In genomic region chr8:93661739-93662138, GRCm38 (mm10) we compare ENCODE assay signal across 8 mouse cellular contexts.
DNase-seq lines count a peak whose midpoint lies in the region; ATAC-seq lines count a peak whose summit lies in the region.

No protein-coding gene starts in this region.

- no peak for ATAC-seq in CD4-positive, CD25-positive, alpha-beta regulatory T cell, adult 4 months
- peak; percentile 81 for ATAC-seq in embryonic facial prominence, embryonic 12.5 days (ENCODE audit: insufficient number of reproducible peaks, insufficient read depth, low FRiP score, low TSS enrichment)
- ATAC-seq in limb, embryonic 11.5 days (ENCODE audit: insufficient number of reproducible peaks, low FRiP score, low TSS enrichment, low read depth) = peak; percentile 89
- ATAC-seq in midbrain, embryonic 13.5 days = peak; percentile 97
- peak; percentile 81 for ATAC-seq in stomach, embryonic 15.5 days (ENCODE audit: insufficient read depth, low FRiP score, low read depth)

- no peaks in the 10 kb centered on the region for H3K27me3 ChIP-seq in embryonic facial prominence, embryonic 12.5 days
- no peaks in the 10 kb centered on the region for H3K27me3 ChIP-seq in limb, embryonic 11.5 days (ENCODE audit: control insufficient read depth, insufficient read depth, low read length)
- H3K27me3 ChIP-seq in midbrain, embryonic 13.5 days = no peaks in the 10 kb centered on the region; the same call in 1 of the 2 replicates
- H3K27me3 ChIP-seq in stomach, embryonic 15.5 days (replicated peaks) = no peaks in the 10 kb centered on the region

- peak overlapping the region; percentile 23 for H3K4me3 ChIP-seq in embryonic facial prominence, embryonic 12.5 days
- H3K4me3 ChIP-seq in limb, embryonic 11.5 days (ENCODE audit: low read depth, low read length) = no peak overlapping the region
- peak overlapping the region; percentile 31 for H3K4me3 ChIP-seq in midbrain, embryonic 13.5 days (replicated peaks)
- peak overlapping the region; percentile 26 for H3K4me3 ChIP-seq in stomach, embryonic 15.5 days (replicated peaks)

- peak; percentile 44 for DNase-seq in CD4-positive, CD25-positive, alpha-beta regulatory T cell, adult 2 months (ENCODE audit: low read depth, low spot score)
- DNase-seq in heart, adult 8-10 months (ENCODE audit: low spot score) = peak; percentile 59
- DNase-seq in kidney, adult 8-10 months = peak; percentile 42 to 63
- peak; percentile 86 for DNase-seq in limb, embryonic 11.5 days (ENCODE audit: low spot score)

- WGBS in embryonic facial prominence, embryonic 12.5 days = 5% methylated on average over 15 of the region's 15 CpGs
- 4% methylated on average over 13 of the region's 15 CpGs for whole genome bisulfite sequencing in limb, embryonic 11.5 days
- WGBS in midbrain, embryonic 13.5 days = 2% methylated on average over 14 of the region's 15 CpGs
- 2% methylated on average over 13 of the region's 15 CpGs for WGBS in stomach, embryonic 15.5 days

- 0 out of 2 replicates have a peak, but pooled peaks cover 4% of the 10 kb centered on the region for H3K4me1 ChIP-seq in embryonic facial prominence, embryonic 12.5 days
- no peaks in the 10 kb centered on the region for H3K4me1 ChIP-seq in limb, embryonic 11.5 days (ENCODE audit: control insufficient read depth, insufficient read depth, low read length)
- H3K4me1 ChIP-seq in midbrain, embryonic 13.5 days (replicated peaks) = peaks cover 10% of the 10 kb centered on the region; the same call in 1 of the 2 replicates
- 0 out of 2 replicates have a peak, but pooled peaks cover 4% of the 10 kb centered on the region for H3K4me1 ChIP-seq in stomach, embryonic 15.5 days

- peak overlapping the region; percentile 48 for H3K4me2 ChIP-seq in embryonic facial prominence, embryonic 12.5 days (replicated peaks)
- H3K4me2 ChIP-seq in limb, embryonic 11.5 days (ENCODE audit: low read depth, severe bottlenecking) = peak overlapping the region; percentile 39
- peak overlapping the region; percentile 56 for H3K4me2 ChIP-seq in midbrain, embryonic 13.5 days (replicated peaks)
- peak overlapping the region; percentile 64 for H3K4me2 ChIP-seq in stomach, embryonic 15.5 days

- H3K36me3 ChIP-seq in embryonic facial prominence, embryonic 12.5 days = no peaks in the 10 kb centered on the region
- no peaks in the 10 kb centered on the region for H3K36me3 ChIP-seq in limb, embryonic 11.5 days (ENCODE audit: control insufficient read depth, insufficient read depth, low read length)
- no peaks in the 10 kb centered on the region for H3K36me3 ChIP-seq in midbrain, embryonic 13.5 days
- no peaks in the 10 kb centered on the region for H3K36me3 ChIP-seq in stomach, embryonic 15.5 days

- no peak overlapping the region for H3K27ac ChIP-seq in embryonic facial prominence, embryonic 12.5 days
- H3K27ac ChIP-seq in limb, embryonic 11.5 days (replicated peaks; ENCODE audit: low read depth, low read length) = no peak overlapping the region
- H3K27ac ChIP-seq in midbrain, embryonic 13.5 days = no peak overlapping the region
- no peak overlapping the region for H3K27ac ChIP-seq in stomach, embryonic 15.5 days

- H3K9me3 ChIP-seq in embryonic facial prominence, embryonic 12.5 days = no peaks in the 10 kb centered on the region
- H3K9me3 ChIP-seq in limb, embryonic 11.5 days (ENCODE audit: control insufficient read depth, low read length) = no peaks in the 10 kb centered on the region
- no peaks in the 10 kb centered on the region for H3K9me3 ChIP-seq in midbrain, embryonic 13.5 days
- H3K9me3 ChIP-seq in stomach, embryonic 15.5 days = no peaks in the 10 kb centered on the region

- peak overlapping the region; percentile 24; the same call in 1 of the 2 replicates for H3K9ac ChIP-seq in embryonic facial prominence, embryonic 12.5 days
- 0 out of 2 replicates have a peak overlapping the region, but pooled peaks have one; percentile 30 for H3K9ac ChIP-seq in limb, embryonic 11.5 days (ENCODE audit: low read length)
- peak overlapping the region; percentile 45; the same call in 1 of the 2 replicates for H3K9ac ChIP-seq in midbrain, embryonic 13.5 days (replicated peaks)
- H3K9ac ChIP-seq in stomach, embryonic 15.5 days = no peak overlapping the region
